Comparison of ENCODE assay signal across 17 mouse cellular contexts in genomic region chr17:73881295-73881694, GRCm38 (mm10).
DNase-seq lines count a peak whose midpoint lies in the region; ATAC-seq lines count a peak whose summit lies in the region.
"Had no signal": no experiment of that assay in that cellular context is flagged by ENCODE, and none has a peak within 500 bp of the region (broad histone marks: within the 10 kb centered on the region; RNA-seq: fewer than 3 reads in every experiment).

No protein-coding gene starts in this region.

- H3K27me3 ChIP-seq in liver, embryonic 16.5 days (ENCODE audit: control insufficient read depth, insufficient read depth, low read depth, low read length) = no peaks in the 10 kb centered on the region
- H3K27me3 ChIP-seq: intestine, embryonic 15.5 days; liver, embryonic 13.5 days had no signal

- no peaks in the 10 kb centered on the region for H3K4me1 ChIP-seq in liver, embryonic 16.5 days (ENCODE audit: control insufficient read depth, low read depth, low read length)
- H3K4me1 ChIP-seq: intestine, embryonic 15.5 days had no signal

- H3K9me3 ChIP-seq in liver, embryonic 16.5 days (replicated peaks; ENCODE audit: control insufficient read depth, low read length) = no peaks in the 10 kb centered on the region
- H3K9me3 ChIP-seq: forebrain, embryonic 10.5 days; hindbrain, embryonic 10.5 days; intestine, embryonic 15.5 days; limb, embryonic 10.5 days; liver, embryonic 13.5 days had no signal

- no peak overlapping the region for H3K4me3 ChIP-seq in liver, embryonic 16.5 days (ENCODE audit: low read depth, low read length)
- H3K4me3 ChIP-seq: forebrain, embryonic 10.5 days; hindbrain, embryonic 10.5 days; intestine, embryonic 15.5 days; limb, embryonic 10.5 days; liver, embryonic 13.5 days had no signal

- H3K4me2 ChIP-seq in liver, embryonic 16.5 days (ENCODE audit: low read depth, low read length) = no peak overlapping the region
- H3K4me2 ChIP-seq: intestine, embryonic 15.5 days; liver, embryonic 13.5 days; midbrain, embryonic 11.5 days had no signal

- no peaks in the 10 kb centered on the region for H3K36me3 ChIP-seq in liver, embryonic 16.5 days (ENCODE audit: control insufficient read depth, insufficient read depth)
- H3K36me3 ChIP-seq: forebrain, embryonic 10.5 days; hindbrain, embryonic 10.5 days; intestine, embryonic 15.5 days; limb, embryonic 10.5 days; liver, embryonic 13.5 days had no signal

- WGBS in liver, embryonic 16.5 days (ENCODE audit: insufficient replicate concordance) = 16% methylated on average over 6 of the region's 6 CpGs

- peak; percentile 39 for DNase-seq in gastrocnemius, adult 18-20 months (ENCODE audit: low spot score)
- no peak for DNase-seq in gastrocnemius, postnatal 10 days
- DNase-seq in kidney, adult 9 months = peak; percentile 56
- no peak for DNase-seq in kidney, postnatal 10 days
- peak; percentile 29 for DNase-seq in kidney, postnatal 14 days
- DNase-seq in testis, postnatal 10 days (ENCODE audit: low spot score) = no peak
- DNase-seq: adrenal gland, adult 2 months; cerebellum, postnatal 14 days; forebrain, postnatal 0 days; liver, embryonic 13.5 days had no signal

- H3K27ac ChIP-seq in liver, embryonic 16.5 days (ENCODE audit: low read length) = no peak overlapping the region
- H3K27ac ChIP-seq: forebrain, embryonic 10.5 days; hindbrain, embryonic 10.5 days; intestine, embryonic 15.5 days; limb, embryonic 10.5 days; liver, embryonic 13.5 days; macrophage had no signal

- ATAC-seq in liver, embryonic 16.5 days (ENCODE audit: low read depth) = peak; percentile 43; the same call in 1 of the 2 replicates
- ATAC-seq: intestine, embryonic 15.5 days had no signal

- H3K9ac ChIP-seq in liver, embryonic 16.5 days (ENCODE audit: low read depth, low read length) = no peak overlapping the region
- H3K9ac ChIP-seq: forebrain, postnatal 0 days; intestine, embryonic 15.5 days; liver, embryonic 13.5 days had no signal

Comparison
In these comparisons a context has a peak if more than half of its experiments do, and no peak if none do; other contexts are left out.
1. DNase-seq: peak in gastrocnemius, adult 18-20 months (single experiment), kidney, adult 9 months (single experiment) and kidney, postnatal 14 days (single experiment); none in gastrocnemius, postnatal 10 days (single experiment), kidney, postnatal 10 days (single experiment) and testis, postnatal 10 days (single experiment).